Mouse (Mus musculus) midbrain, postnatal 0 days (tissue): Measurements from ENCODE around the gene Pex14. TPM values are rescaled to one million over a fixed set of nuclear protein-coding genes. Genes with fewer than 3 reads are reported as not detected.
A peak's percentile ranks its signal among the peaks of the same experiment; 100 is the strongest.

ENCODE experiments used
- ATAC-seq: fragments of 200-750 bp; cut with Nextera tagmentation; 2 replicates; pipeline ENCODE4 v1.8.0; 2017; ENCODE audit warnings: moderate number of reproducible peaks, mild to moderate bottlenecking, moderate TSS enrichment, moderate library complexity; ENCODE audit not compliant: low FRiP score
- DNase-seq: peaks from one replicate; pipeline ENCODE4 v3.0.0-alpha.2; 2015; ENCODE audit warnings: low spot score
- H3K27ac ChIP-seq: fragments of 300-500 bp; sonication (generic); 2 replicates; pipeline ENCODE4 v1.5.1; 2014; ENCODE audit warnings: low read depth, mild to moderate bottlenecking, low read length, mixed read lengths
- H3K27me3 ChIP-seq: fragments of 300-500 bp; sonication (generic); 2 replicates; pipeline ENCODE4 v1.6.1; 2014; ENCODE audit warnings: low read length, control low read depth, mixed read lengths; ENCODE audit not compliant: insufficient read depth
- H3K36me3 ChIP-seq: fragments of 300-500 bp; sonication (generic); 2 replicates; pipeline ENCODE4 v1.6.1; 2014; ENCODE audit warnings: low read length, control low read depth, mixed read lengths; ENCODE audit not compliant: insufficient read depth
- H3K4me1 ChIP-seq: fragments of 300-500 bp; sonication (generic); 2 replicates; pipeline ENCODE4 v1.6.1; 2014; ENCODE audit warnings: mild to moderate bottlenecking, control low read depth, antibody characterized with exemption, low read length, mixed read lengths; ENCODE audit not compliant: insufficient read depth
- H3K4me2 ChIP-seq: fragments of 300-500 bp; sonication (generic); 2 replicates; pipeline ENCODE4 v1.6.1; 2014; ENCODE audit warnings: low read depth, mild to moderate bottlenecking, low read length, mixed read lengths; ENCODE audit not compliant: poor library complexity, severe bottlenecking
- H3K4me3 ChIP-seq: fragments of 300-500 bp; sonication (generic); 2 replicates; pipeline ENCODE4 v1.5.1; 2014; ENCODE audit warnings: low read depth, mild to moderate bottlenecking, low read length, moderate library complexity
- H3K9ac ChIP-seq: fragments of 300-500 bp; sonication (generic); replicated peaks from 2 replicates; pipeline ENCODE4 v1.6.1; 2014; ENCODE audit warnings: mild to moderate bottlenecking, low read length, moderate library complexity, mixed read lengths; ENCODE audit not compliant: poor library complexity, severe bottlenecking
- H3K9me3 ChIP-seq: fragments of 300-500 bp; sonication (generic); 2 replicates; pipeline ENCODE4 v1.6.1; 2016; ENCODE audit warnings: low read length, control low read depth
- CTCF ChIP-seq: IDR thresholded peaks from 2 replicates; pipeline ENCODE4 v1.5.1; 2016; ENCODE audit warnings: antibody characterized with exemption, mild to moderate bottlenecking
- WGBS: fragments of 180-500 bp; shearing (Covaris S2); extraction: QIAGEN DNeasy Blood & Tissue Kit; methylation state at CpG from one replicate; pipeline ENCODE4 v1.1.7; 2014; 5-methylcytosine and 5-hydroxymethylcytosine counted together
- polyA plus RNA-seq: library from polyadenylated mRNA; unstranded; fragments of >200 nt; fragmentation: Nextera tagmentation; extraction: Ambion mirVana; gene quantifications from 2 replicates; pipeline ENCODE4 v1.2.1, GENCODE M21; 2015
- total RNA-seq: library from RNA; depleted of rRNA; stranded (reverse); fragments of >200 nt; gene quantifications from 2 replicates; pipeline ENCODE4 v1.2.3, GENCODE M21; 2014

Gene Pex14
- total and polyA plus RNA-seq, 2 experiments from 2014 or later = 62.5 to 74.0 TPM

GRCm38 (mm10) chr4:149047360-149047759, 52.3 kb downstream of the Pex14 start:
- no peak overlapping the region for H3K27ac ChIP-seq
- H3K9me3 ChIP-seq = no peaks in the 10 kb centered on the region
- no peak overlapping the region for H3K4me2 ChIP-seq
- peak; percentile 80 for TF ChIP-seq CTCF
- H3K36me3 ChIP-seq = no peaks in the 10 kb centered on the region
- no peak overlapping the region for H3K4me3 ChIP-seq
- ATAC-seq = no peak
- H3K9ac ChIP-seq = no peak overlapping the region
- DNase-seq = peak; percentile 64
- 8% methylated on average over 10 of the region's 10 CpGs for WGBS
- no peaks in the 10 kb centered on the region for H3K27me3 ChIP-seq
- H3K4me1 ChIP-seq = peaks cover 10% of the 10 kb centered on the region

DNA sequence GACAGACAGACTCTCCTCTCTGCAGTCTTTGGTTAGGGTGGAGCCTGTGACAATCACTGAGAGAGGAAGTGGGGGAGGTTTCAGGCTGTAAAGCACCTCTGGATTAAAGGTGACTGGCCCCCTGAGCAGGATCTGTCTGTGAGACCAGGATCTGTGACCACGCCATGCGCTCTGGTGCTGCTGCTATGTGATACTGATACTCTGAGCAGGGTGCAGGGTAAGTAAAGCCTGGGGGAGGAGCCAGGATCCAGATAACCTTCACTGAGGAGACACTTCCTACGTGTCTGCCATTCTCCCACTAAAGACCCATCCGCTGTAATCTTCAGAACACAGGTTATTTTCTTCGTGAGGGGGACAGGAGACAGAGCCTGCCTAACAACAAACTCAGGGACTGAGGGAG, 53.8 kb downstream of the Pex14 start:
- Histone ChIP-seq H3K36me3 (no peaks in the 10 kb centered on the region), H3K4me1 (peaks cover 10% of the 10 kb centered on the region), H3K9me3 (no peaks in the 10 kb centered on the region), H3K9ac (no peak overlapping the region), H3K27me3 (no peaks in the 10 kb centered on the region), H3K4me3 (no peak overlapping the region), H3K27ac (no peak overlapping the region), H3K4me2 (no peak overlapping the region)
- no peak for TF ChIP-seq CTCF
- ATAC-seq (no peak), DNase-seq (no peak)
- 79% methylated on average over 5 of the region's 5 CpGs for WGBS

DNA sequence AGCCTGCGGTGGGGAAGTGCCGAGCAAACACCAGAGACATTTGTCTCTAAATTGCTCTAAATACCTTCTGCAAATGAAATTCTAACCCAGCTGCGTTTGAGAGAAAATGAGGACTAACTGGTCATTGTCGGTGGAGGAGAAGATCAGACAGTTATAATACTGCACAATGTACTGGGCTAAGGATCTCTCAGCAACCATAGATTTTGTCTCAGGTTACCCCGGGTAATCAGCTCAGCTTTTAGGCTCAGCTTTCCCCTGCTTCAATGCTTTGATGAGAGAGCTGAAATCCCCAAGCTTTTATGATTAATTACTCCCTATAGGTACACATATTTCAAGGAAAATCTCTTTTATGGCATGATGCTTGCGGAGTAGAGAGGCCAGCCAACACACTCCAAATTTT, 59.4 kb downstream of the Pex14 start:
- H3K4me3 ChIP-seq = no peak overlapping the region
- no peak overlapping the region for H3K4me2 ChIP-seq
- TF ChIP-seq CTCF = no peak
- H3K27me3 ChIP-seq = no peaks in the 10 kb centered on the region
- 36% methylated on average over 6 of the region's 6 CpGs for WGBS
- H3K9me3 ChIP-seq = no peaks in the 10 kb centered on the region
- H3K4me1 ChIP-seq = no peaks in the 10 kb centered on the region
- no peaks in the 10 kb centered on the region for H3K36me3 ChIP-seq
- H3K9ac ChIP-seq = no peak overlapping the region
- ATAC-seq (no peak), DNase-seq (no peak)
- H3K27ac ChIP-seq = no peak overlapping the region

GRCm38 (mm10) chr4:149037706-149038105, 62.0 kb downstream of the Pex14 start:
- H3K27me3 ChIP-seq = no peaks in the 10 kb centered on the region
- no peak overlapping the region for H3K4me2 ChIP-seq
- DNase-seq = no peak

GRCm38 (mm10) chr4:149036592-149036991, 63.1 kb downstream of the Pex14 start:
- Histone ChIP-seq H3K27me3 (no peaks in the 10 kb centered on the region), H3K36me3 (no peaks in the 10 kb centered on the region), H3K4me1 (no peaks in the 10 kb centered on the region), H3K9me3 (no peaks in the 10 kb centered on the region), H3K4me3 (no peak overlapping the region), H3K27ac (no peak overlapping the region), H3K4me2 (no peak overlapping the region), H3K9ac (no peak overlapping the region)
- WGBS = 50% methylated on average over 9 of the region's 9 CpGs
- DNase-seq (no peak), ATAC-seq (no peak)
- TF ChIP-seq CTCF = no peak

More at GRCm38 (mm10) chr4:149037706-149038105, 62.0 kb downstream of the Pex14 start:
- no peak for TF ChIP-seq CTCF
- no peak overlapping the region for H3K27ac ChIP-seq
- no peak overlapping the region for H3K4me3 ChIP-seq
- no peak overlapping the region for H3K9ac ChIP-seq
- 66% methylated on average over 6 of the region's 6 CpGs for WGBS
- no peak for ATAC-seq
- H3K4me1 ChIP-seq = no peaks in the 10 kb centered on the region
- H3K9me3 ChIP-seq = no peaks in the 10 kb centered on the region
- no peaks in the 10 kb centered on the region for H3K36me3 ChIP-seq

- no peak overlapping the region for H3K4me3 ChIP-seq
- H3K27ac ChIP-seq = no peak overlapping the region
- H3K4me2 ChIP-seq = no peak overlapping the region
- no peaks in the 10 kb centered on the region for H3K4me1 ChIP-seq
- ATAC-seq (no peak), DNase-seq (no peak)
- H3K9ac ChIP-seq = no peak overlapping the region
- 76% methylated on average over 4 of the region's 4 CpGs for WGBS
- H3K36me3 ChIP-seq = no peaks in the 10 kb centered on the region
- H3K27me3 ChIP-seq = no peaks in the 10 kb centered on the region
- no peaks in the 10 kb centered on the region for H3K9me3 ChIP-seq
- peak; percentile 51 for TF ChIP-seq CTCF
Measured at GRCm38 (mm10) chr4:149031507-149031906, 68.2 kb downstream of the Pex14 start.
